Mouse (Mus musculus) adrenal gland, postnatal 36 days (tissue): ENCODE measurements around the gene Nup188. TPM values are rescaled to one million over a fixed set of nuclear protein-coding genes. Genes with fewer than 3 reads are reported as not detected.

Source experiments
- DNase-seq, 2 experiments: peaks; one replicate each; pipeline ENCODE4 v3.0.0; 2021; ENCODE audit warnings: mixed read lengths in 1 of 2
- total RNA-seq, 2 experiments: library from RNA; stranded (reverse); gene quantifications; 2 replicates each; pipeline ENCODE4 v1.2.3; 2021

Nup188 gene
- total RNA-seq, 2 experiments from 2014 or later, result 33.9 to 35.9 TPM

GRCm38 (mm10) chr2:30351149-30351548 lies 65.0 kb downstream of the Nup188 start:
- no peak for DNase-seq

DNA sequence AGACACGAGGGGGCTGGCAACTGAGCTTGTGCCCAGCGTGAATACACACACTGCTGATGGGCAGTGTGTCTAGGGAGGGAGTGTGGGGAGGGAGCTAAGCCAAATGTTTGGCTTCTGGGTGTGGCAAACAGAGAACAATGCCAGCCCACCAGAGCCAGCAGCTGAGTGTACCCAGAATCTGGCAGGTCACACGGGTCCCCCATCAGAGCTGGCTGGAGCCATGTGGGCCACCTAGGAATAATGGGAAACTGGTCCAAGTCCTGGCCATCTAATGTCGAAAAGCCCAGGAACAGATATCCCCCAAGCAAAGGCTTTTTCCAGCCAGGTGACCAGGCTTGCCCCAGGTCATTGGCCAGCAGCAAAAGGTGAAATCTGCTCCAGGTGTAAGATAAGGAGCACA lies 69.7 kb downstream of the Nup188 start:
- no peak for DNase-seq

DNA sequence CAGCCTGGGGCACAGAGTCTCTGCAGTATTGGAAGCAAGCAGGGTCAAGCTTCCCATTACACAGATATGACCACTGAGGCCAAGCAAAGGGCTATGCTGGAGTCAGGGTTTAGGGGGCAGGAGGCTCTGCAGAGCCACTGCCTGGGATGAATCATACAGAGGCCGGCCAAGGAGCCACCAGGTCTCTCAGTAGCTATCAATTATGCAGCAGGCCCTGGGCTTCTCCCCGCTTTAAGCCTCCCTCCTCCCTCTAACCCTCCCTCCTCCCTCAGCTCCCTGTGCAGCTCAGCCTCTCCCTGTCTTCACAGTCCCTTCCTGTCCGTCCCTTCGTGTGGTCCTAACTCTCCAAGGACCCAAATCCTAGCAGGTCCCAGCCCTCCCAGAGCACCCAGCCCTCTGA lies 70.1 kb downstream of the Nup188 start:
- DNase-seq, result peak; percentile 42 to 50

GRCm38 (mm10) chr2:30356906-30357305 lies 70.7 kb downstream of the Nup188 start:
- no peak for DNase-seq

DNA sequence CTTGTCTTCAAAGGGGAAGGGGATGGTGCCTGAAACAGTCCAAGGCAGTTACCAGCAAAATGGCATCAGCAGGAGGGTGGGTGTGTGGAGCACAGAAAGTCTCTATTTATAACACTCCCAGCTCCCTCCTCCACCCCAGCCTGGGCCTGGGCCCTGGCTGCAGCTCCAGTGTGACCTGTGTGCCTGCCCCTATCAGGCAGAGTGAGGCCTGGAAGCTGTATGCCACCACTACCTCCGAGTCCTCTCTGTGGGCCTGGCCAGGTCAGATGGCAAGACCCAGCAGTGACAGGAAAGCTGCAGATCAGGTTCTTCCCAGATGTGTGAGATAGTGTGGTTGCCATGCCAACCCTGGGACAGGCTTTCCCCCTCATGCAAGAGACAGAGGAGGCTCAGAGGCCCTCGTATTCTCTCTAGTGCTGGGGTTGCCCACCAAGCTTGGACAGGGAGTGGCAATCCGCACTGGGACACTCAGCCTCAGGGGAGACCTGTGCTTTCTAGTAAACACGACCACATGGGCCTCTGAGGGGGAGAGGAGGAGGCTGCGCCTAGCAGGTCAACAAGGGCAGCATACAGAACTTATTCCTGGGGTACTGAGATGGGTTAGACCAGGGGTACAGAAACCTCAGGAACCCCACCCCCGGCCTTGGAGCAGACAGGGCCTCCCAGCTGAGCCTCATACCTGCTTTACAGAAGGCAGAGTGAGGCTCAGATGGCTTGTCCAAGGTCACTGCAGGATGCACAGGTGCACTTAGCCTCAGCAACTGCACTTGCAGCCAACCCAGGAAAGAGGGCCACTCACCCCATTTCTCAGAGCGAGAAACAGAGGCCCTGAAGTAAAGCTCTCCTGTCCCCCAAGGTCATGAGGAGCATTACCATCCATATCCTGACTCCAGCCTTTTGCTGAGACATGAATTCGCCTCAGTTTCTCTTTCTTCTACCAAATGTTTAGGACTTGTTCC lies 71.6 kb downstream of the Nup188 start:
- DNase-seq, result no peak

DNA sequence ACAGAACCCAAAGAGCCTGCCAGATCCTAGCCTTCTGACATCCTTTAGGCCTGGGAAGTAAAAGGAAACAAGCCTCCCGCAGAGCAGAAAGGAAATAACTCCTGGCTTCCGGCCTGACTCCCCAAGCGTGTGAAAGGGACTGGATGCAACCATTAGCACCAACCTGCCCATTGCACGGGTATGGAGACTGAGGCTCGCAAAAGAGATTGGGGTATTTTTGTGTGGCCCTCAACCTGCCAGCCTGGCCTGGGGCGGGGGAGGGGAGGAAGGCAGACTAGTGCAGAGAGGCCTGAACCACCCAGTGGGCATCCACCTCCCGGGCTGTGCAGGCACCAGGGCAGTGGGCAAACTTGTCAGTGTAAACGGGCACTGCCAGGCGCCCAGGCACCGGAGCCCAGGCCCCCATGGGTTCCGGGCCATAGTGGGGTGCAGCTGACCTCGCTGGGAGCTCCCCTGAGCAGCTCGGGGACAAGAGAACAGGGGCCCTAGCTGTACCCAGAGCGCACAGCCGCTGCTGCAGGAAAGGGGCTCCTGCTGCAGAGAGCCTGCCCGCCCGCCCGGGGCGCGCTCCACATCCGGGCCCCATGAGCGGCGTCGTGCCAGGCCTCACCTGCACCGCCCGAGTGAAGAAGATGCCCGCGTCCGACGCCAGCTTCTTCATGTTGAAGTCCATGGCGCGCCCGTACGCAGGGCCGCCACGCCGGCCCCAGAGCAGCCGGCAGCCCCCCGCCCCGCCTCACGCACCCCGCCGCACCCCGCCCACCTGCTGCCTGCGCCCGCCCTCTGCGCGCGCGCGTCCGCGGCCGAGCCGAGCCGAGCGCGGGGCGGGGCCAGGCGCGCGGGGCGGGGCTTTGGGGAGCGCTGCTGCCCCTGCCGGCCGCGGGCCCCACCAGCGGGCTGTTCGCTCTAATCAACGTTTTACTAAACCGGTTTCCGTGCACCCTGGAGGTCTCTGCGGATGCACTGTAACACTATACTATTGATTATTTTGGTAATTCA lies 72.6 kb downstream of the Nup188 start, which contains the start of gene Sh3glb2:
TSS of gene Sh3glb2 (minus strand) at position 805 of the 999 bp plus-strand sequence.
- DNase-seq, result peak; percentile 89 to 97

DNA sequence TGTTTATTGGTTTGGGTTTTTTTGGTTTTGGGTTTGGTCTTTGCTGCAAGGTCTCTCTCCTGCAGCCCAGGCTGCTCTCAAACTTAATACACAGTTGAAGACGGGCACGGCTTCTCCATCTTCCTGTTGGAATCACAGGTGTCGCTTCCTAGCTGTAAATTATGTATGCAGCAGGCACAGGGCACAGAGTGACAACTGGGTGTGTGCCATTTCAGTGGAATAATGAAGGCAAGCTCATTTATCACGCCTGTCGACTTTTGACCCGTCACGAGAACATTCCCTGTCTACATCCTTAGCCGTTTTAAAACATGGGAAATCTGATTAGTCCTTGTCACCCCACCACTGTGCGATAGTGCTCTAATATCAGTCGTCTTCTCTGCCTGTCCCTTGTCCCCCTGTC lies 74.4 kb downstream of the Nup188 start:
- DNase-seq, result no peak

DNA sequence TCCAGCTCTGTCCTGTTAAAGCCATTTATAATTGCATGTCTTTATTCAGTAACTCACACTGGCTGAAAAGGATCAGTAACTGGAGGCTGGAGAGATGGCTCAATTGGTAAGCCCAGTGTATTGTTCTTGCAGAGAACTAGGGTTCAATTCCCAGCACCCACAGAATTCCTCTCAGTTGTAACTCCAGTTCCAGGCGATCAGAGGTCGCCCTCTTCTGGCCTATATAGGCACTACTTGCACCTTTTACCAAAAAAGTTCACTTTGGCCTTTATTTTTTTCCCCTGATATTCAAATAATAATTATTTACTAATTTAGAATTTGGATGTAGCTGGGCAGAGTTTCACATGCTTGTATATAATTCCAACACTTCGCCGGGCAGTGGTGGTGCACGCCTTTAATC lies 76.7 kb downstream of the Nup188 start:
- DNase-seq, result no peak

DNA sequence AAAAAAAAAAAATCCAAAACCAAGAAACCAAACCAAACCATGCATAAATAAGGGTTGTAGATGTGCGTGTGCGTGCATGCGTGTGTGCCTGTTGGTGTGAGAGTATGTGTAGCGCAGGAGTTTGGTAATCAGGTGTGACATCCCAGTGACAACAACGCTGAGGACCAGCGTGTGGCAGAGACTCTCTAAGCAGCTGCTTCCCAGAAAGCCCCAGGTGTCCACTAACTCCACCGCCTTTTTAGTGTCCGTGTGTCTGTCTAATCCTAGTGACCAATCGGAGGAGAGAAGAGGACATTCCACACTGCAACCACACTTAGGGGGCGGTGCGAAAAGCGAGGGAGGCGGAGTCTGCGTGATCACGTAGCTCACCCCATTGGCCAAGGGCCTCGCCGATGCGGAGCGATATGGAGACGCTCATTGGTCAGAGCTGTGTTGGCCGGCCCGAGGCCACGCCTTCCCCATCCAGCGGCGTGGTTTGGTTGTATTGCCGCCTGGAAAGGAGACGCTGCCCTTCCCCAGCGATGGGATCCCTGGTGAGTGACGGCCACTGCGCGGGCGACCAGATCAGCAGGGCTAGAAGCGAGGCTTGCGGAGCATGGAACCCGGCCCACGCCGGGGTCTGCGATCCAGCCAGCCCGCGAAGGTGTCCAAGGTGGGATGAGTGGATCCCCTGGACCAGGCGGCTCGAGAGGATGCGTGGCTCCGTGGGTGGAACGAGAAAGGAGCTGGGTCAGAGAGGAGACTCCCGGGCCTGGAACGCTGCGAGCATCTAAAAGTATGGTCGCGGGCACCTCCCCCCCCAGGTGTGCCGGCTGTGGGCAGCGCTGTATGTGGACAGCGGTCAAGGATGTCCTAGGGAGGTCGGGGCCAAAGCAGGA lies 77.8 kb downstream of the Nup188 start, which contains the start of gene Miga2:
TSS of gene Miga2 (plus strand) at position 461 of the 878 bp plus-strand sequence.
- peak; percentile 99 for DNase-seq

GRCm38 (mm10) chr2:30365281-30366069 lies 79.3 kb downstream of the Nup188 start:
- peak; percentile 40 to 67 for DNase-seq

GRCm38 (mm10) chr2:30366203-30366602 lies 80.0 kb downstream of the Nup188 start:
- DNase-seq, result no peak

- no peak for DNase-seq
These were observed 85.3 kb downstream of the Nup188 start for GRCm38 (mm10) chr2:30371544-30371943.

DNA sequence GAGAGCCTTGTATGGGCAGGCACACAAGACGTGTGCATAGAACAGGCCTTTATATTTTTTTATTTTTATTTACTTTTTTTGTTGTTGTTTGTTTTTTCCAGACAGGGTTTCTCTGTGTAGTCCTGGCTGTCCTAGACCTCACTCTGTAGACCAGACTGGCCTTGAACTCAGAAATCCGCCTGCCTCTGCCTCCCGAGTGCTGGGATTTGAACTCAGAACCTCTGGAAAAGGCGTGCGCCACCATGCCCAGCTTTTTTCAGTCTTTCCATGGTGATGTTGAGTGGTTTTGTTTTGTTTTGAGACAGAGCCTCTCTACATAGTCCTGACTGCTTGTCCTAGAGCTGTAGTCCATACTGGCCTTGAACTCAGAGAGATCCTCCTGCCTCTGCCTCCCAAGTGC lies 86.5 kb downstream of the Nup188 start:
- no peak for DNase-seq

DNA sequence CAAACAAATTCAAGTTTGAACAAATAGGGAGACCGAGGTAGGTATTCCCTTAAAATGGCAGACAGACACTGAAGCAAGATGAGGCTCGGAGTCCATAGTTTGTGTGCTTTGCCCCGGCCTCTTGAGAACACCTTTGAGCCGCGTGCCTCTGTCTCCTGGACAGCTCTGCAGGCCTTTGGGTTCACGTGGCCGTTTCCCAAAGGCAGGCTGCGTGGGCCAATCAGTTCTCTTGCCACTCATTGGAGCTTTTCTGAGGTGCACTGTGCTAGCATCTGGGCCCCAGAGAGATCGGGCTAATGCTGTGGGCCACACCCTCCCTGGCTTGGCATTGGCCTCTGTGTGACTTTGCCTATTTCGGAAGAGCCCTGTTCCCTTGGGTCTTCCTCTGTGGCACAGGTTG lies 89.7 kb downstream of the Nup188 start:
- DNase-seq, result peak in 1 of 2 experiments; percentile 41

- no peak for DNase-seq
These were observed 91.5 kb downstream of the Nup188 start for GRCm38 (mm10) chr2:30377721-30378120.

DNA sequence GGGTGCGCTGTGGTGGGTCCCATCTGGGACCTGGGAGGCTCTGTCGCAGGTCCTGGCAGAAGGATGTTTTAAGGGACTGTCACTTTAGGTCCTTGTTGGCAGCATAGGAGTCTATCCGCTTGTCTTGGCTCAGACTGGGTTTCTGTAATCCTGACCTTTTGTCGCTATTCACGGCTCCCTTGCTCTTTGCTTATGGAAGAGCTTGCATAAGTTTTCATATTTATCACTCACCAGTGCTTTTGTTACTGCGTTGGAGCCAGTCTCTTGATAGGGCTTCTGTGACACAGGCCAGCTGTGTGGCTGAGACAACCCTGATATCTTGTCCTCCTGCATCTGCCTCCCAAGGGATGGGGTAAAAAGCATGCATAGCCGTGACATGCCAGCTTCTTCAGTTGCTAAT lies 93.1 kb downstream of the Nup188 start:
- DNase-seq, result no peak

DNA sequence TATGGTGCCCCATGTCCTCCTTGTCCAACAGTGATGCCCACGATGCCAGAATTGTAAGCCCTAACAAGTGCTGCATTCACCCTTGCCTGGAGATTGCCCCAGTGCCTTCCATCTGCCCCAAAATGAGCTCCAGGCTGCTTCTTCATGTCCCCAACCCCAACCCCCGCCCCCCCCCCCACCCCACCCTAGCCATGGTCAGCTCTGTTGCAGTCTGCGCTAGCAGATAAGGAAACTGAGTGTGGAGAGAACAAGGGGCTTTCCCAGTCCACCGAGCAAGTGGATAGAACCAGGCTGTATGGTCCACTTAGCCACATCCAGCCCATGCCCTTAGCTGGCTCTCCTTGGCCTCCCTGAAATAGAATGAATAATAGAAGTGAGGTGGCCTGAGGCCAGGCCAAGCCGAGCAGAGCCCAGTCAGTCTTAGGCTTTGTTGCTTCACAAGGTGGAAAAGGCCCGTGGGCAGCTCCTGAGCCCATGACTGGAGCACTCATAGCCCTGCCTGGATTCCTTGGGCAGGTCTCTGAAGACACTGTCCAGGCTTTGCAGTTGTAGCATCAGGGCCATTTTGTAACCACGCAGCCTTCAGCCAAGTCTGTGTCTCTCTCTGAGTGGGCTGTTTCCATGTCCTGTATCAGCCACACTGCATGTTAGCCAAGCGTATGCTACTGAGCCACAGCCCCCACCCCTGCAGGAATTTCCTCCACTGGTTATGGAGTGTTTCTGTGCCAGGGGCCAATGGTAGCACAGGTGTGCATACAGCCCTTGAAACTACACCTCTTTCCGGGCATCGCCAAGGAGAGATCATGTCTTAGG lies 94.6 kb downstream of the Nup188 start:
- peak in 1 of 2 experiments; percentile 38 for DNase-seq

GRCm38 (mm10) chr2:30381377-30381725 lies 95.2 kb downstream of the Nup188 start:
- no peak for DNase-seq

DNA sequence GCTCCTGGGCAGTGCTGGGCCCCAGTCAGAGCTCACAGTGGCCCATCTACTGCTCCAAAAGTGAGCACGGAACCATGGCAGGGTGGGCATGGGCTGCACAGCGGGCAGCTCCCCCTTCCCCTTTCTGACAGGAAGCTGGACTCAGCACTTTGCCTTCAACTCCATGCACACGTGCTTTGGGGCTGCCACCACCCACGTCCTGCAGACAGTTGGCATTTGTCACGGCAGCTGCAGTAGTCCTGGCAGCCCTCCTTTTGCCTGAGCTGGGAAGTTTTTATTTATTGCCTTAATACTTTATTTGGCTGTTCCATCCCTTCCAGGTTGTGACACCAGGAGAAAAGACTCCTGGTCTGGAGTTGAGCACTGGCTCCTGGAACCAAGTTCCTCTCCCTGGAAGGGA lies 98.6 kb downstream of the Nup188 start:
- DNase-seq, result no peak

GRCm38 (mm10) chr2:30385591-30385990 lies 99.4 kb downstream of the Nup188 start:
- DNase-seq, result no peak
